Mouse (Mus musculus) limb, embryonic 11.5 days (tissue): ENCODE measurements around the gene Cbx5. TPM values are rescaled to one million over a fixed set of nuclear protein-coding genes. Genes with fewer than 3 reads are reported as not detected.
A peak's percentile ranks its signal among the peaks of the same experiment; 100 is the strongest.
"Not testable (repeated sequence)": the region's sequence is repeated elsewhere in the genome, so short reads cannot be mapped to it uniquely, and the experiment has no call there.

ENCODE experiments used
- ATAC-seq: fragments of 200-750 bp; cut with Nextera tagmentation; 2 replicates; pipeline ENCODE4 v1.8.0; 2017; ENCODE audit warnings: low read depth; ENCODE audit not compliant: insufficient number of reproducible peaks, low FRiP score, low TSS enrichment
- DNase-seq: peaks from one replicate; pipeline ENCODE4 v3.0.0-alpha.2; 2015; ENCODE audit warnings: low spot score
- H3K27ac ChIP-seq: fragments of 300-500 bp; sonication (generic); replicated peaks from 2 replicates; pipeline ENCODE4 v1.5.1; 2014; ENCODE audit warnings: low read depth, mild to moderate bottlenecking, low read length
- H3K27me3 ChIP-seq: fragments of 300-500 bp; sonication (generic); 2 replicates; pipeline ENCODE4 v1.6.1; 2014; ENCODE audit warnings: mild to moderate bottlenecking, low read length, mixed read lengths; ENCODE audit not compliant: control insufficient read depth, insufficient read depth
- H3K36me3 ChIP-seq: fragments of 300-500 bp; sonication (generic); 2 replicates; pipeline ENCODE4 v1.6.1; 2014; ENCODE audit warnings: mild to moderate bottlenecking, low read length, moderate library complexity, mixed read lengths; ENCODE audit not compliant: control insufficient read depth, insufficient read depth
- H3K4me1 ChIP-seq: fragments of 300-500 bp; sonication (generic); 2 replicates; pipeline ENCODE4 v1.6.1; 2014; ENCODE audit warnings: low read length, mixed read lengths; ENCODE audit not compliant: control insufficient read depth, insufficient read depth
- H3K4me2 ChIP-seq: fragments of 300-500 bp; sonication (generic); 2 replicates; pipeline ENCODE4 v1.6.1; 2014; ENCODE audit warnings: low read depth, mild to moderate bottlenecking, moderate library complexity; ENCODE audit not compliant: severe bottlenecking
- H3K4me3 ChIP-seq: fragments of 300-500 bp; sonication (generic); 2 replicates; pipeline ENCODE4 v1.5.1; 2014; ENCODE audit warnings: low read depth, low read length
- H3K9ac ChIP-seq: fragments of 300-500 bp; sonication (generic); 2 replicates; pipeline ENCODE4 v1.6.1; 2014; ENCODE audit warnings: mild to moderate bottlenecking, low read length
- H3K9me3 ChIP-seq: fragments of 300-500 bp; sonication (generic); 2 replicates; pipeline ENCODE4 v1.6.1; 2016; ENCODE audit warnings: low read length; ENCODE audit not compliant: control insufficient read depth
- WGBS: fragments of 180-500 bp; shearing (Covaris S2); extraction: QIAGEN DNeasy Blood & Tissue Kit; methylation state at CpG from one replicate; pipeline ENCODE4 v1.1.7; 2014; 5-methylcytosine and 5-hydroxymethylcytosine counted together
- polyA plus RNA-seq: library from polyadenylated mRNA; unstranded; fragments of >200 nt; fragmentation: Nextera tagmentation; extraction: Ambion mirVana; gene quantifications from 2 replicates; pipeline ENCODE4 v1.2.1, GENCODE M21; 2014

Cbx5 gene
- polyA plus RNA-seq, 1 experiment from 2014 or later, result 210 TPM

GRCm38 (mm10) chr15:103275943-103276342, 36.3 kb upstream of the Cbx5 start:
- not testable (repeated sequence) for H3K4me1 ChIP-seq, H3K27me3 ChIP-seq, H3K4me3 ChIP-seq, ATAC-seq, H3K36me3 ChIP-seq, H3K27ac ChIP-seq, H3K9ac ChIP-seq, H3K4me2 ChIP-seq, DNase-seq, H3K9me3 ChIP-seq
- WGBS, result 98% methylated on average over 3 of the region's 3 CpGs

GRCm38 (mm10) chr15:103272419-103273279, 33.0 kb upstream of the Cbx5 start, which contains the start of gene Copz1:
Gene Copz1 (plus strand): TSS chr15:103272714.
- peaks cover 3% of the 10 kb centered on the region; the same call in 1 of the 2 replicates for H3K4me1 ChIP-seq
- DNase-seq (peak; percentile 93), ATAC-seq (peak; percentile 99)
- H3K4me2 ChIP-seq, result peak within 1 kb of the TSS; percentile 61
- no peaks in the 10 kb centered on the region for H3K27me3 ChIP-seq
- H3K4me3 ChIP-seq, result peak within 1 kb of the TSS; percentile 71
- H3K27ac ChIP-seq, result 0 out of 2 replicates have a peak within 1 kb of the TSS, but pooled peaks have one; percentile 45
- no peaks in the 10 kb centered on the region for H3K36me3 ChIP-seq
- under 1% methylated on average over 38 of the region's 38 CpGs for WGBS
- no peaks in the 10 kb centered on the region for H3K9me3 ChIP-seq
- peak within 1 kb of the TSS; percentile 79 for H3K9ac ChIP-seq

GRCm38 (mm10) chr15:103268903-103269302, 29.3 kb upstream of the Cbx5 start:
- peaks cover 3% of the 10 kb centered on the region; the same call in 1 of the 2 replicates for H3K4me1 ChIP-seq
- H3K27ac ChIP-seq, result no peak overlapping the region
- H3K9ac ChIP-seq, result no peak overlapping the region
- H3K4me2 ChIP-seq, result no peak overlapping the region
- no peaks in the 10 kb centered on the region for H3K27me3 ChIP-seq
- no peak overlapping the region for H3K4me3 ChIP-seq
- no peak for DNase-seq
- no peak for ATAC-seq
- no peaks in the 10 kb centered on the region for H3K9me3 ChIP-seq
- H3K36me3 ChIP-seq, result no peaks in the 10 kb centered on the region
- WGBS, result 86% methylated on average over 4 of the region's 4 CpGs

DNA sequence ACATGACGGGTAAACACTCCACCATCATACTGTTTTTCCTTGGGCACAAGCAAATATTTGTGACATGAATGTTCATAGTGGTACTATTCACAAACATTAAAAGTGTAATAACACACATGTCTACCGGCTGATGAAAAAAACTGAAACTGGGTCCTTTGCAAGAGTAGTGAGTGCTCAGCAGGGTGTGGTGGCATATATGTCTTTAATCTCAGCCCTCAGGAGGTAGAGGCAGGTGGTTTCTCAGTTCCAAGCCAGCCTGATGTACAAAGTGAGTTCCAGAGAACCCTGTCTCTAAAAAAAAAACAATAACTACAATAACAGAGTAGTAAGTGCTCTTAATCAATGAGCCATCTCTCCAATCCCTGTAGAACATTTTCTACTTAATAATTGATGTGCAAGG, 25.2 kb upstream of the Cbx5 start:
- no peak overlapping the region for H3K4me2 ChIP-seq
- H3K27me3 ChIP-seq, result no peaks in the 10 kb centered on the region
- H3K36me3 ChIP-seq, result no peaks in the 10 kb centered on the region
- H3K27ac ChIP-seq, result no peak overlapping the region
- no peaks in the 10 kb centered on the region for H3K9me3 ChIP-seq
- no peaks in the 10 kb centered on the region for H3K4me1 ChIP-seq
- no peak for ATAC-seq
- H3K9ac ChIP-seq, result no peak overlapping the region
- no peak for DNase-seq
- 90% methylated on average over 2 of the region's 2 CpGs for WGBS
- H3K4me3 ChIP-seq, result no peak overlapping the region

- no peak overlapping the region for H3K4me3 ChIP-seq
- no peak overlapping the region for H3K9ac ChIP-seq
- H3K27ac ChIP-seq, result no peak overlapping the region
- H3K9me3 ChIP-seq, result no peaks in the 10 kb centered on the region
- WGBS, result 71% methylated on average over 1 of the region's 1 CpGs
- no peaks in the 10 kb centered on the region for H3K36me3 ChIP-seq
- no peak for ATAC-seq
- no peak overlapping the region for H3K4me2 ChIP-seq
- DNase-seq, result no peak
- peaks cover 10% of the 10 kb centered on the region for H3K4me1 ChIP-seq
- no peaks in the 10 kb centered on the region for H3K27me3 ChIP-seq
Observed at GRCm38 (mm10) chr15:103259989-103260388, 20.4 kb upstream of the Cbx5 start.

DNA sequence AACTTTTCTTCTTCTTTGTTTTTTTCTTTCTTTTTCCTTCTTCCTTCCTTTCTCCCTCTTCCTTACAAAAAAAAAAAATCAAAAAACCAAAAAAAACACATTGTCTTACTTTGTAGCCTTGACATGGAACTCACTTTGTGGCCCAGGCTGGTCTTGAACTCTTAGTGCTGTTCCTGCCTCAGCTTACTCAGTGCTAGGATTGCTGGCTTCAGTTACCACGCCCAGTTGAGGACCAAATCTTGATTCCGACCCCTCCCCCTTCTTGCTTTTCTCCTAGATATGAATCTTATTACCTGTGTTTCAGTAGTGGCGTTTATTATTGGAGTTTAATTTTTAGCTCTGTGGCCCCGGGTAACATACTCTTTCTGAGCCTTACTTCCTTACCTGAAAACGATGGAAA, 19.5 kb upstream of the Cbx5 start:
- Histone ChIP-seq H3K4me1 (peaks cover 13% of the 10 kb centered on the region), H3K27me3 (no peaks in the 10 kb centered on the region), H3K9me3 (no peaks in the 10 kb centered on the region), H3K4me2 (no peak overlapping the region), H3K9ac (no peak overlapping the region), H3K27ac (no peak overlapping the region), H3K36me3 (no peaks in the 10 kb centered on the region), H3K4me3 (no peak overlapping the region)
- ATAC-seq (no peak), DNase-seq (no peak)
- 82% methylated on average over 5 of the region's 5 CpGs for WGBS

GRCm38 (mm10) chr15:103257790-103258728, 18.4 kb upstream of the Cbx5 start, which contains the start of gene Nfe2:
Gene Nfe2 (minus strand): TSS chr15:103258403.
- DNase-seq (peak; percentile 41), ATAC-seq (peak; percentile 27; the same call in 1 of the 2 replicates)
- no peak within 1 kb of the TSS for H3K9ac ChIP-seq
- no peaks in the 10 kb centered on the region for H3K27me3 ChIP-seq
- no peak within 1 kb of the TSS for H3K4me3 ChIP-seq
- 11% methylated on average over 14 of the region's 15 CpGs for WGBS
- H3K27ac ChIP-seq, result no peak within 1 kb of the TSS
- peak within 1 kb of the TSS; percentile 29; the same call in 1 of the 2 replicates for H3K4me2 ChIP-seq
- H3K4me1 ChIP-seq, result peaks cover 13% of the 10 kb centered on the region
- no peaks in the 10 kb centered on the region for H3K36me3 ChIP-seq
- H3K9me3 ChIP-seq, result no peaks in the 10 kb centered on the region
